Mouse (Mus musculus) C2C12 (cell line): Measurements from ENCODE around the gene Agap1.

Source experiments
- CEBPB ChIP-seq: IDR thresholded peaks from one replicate; pipeline ENCODE4 v1.6.1; 2011; ENCODE audit warnings: low read depth, mild to moderate bottlenecking, control low read depth, moderate library complexity
- CTCF ChIP-seq: IDR thresholded peaks from one replicate; pipeline ENCODE4 v1.5.1; 2011; ENCODE audit not compliant: control insufficient read depth, insufficient read depth, insufficient read length

- TF ChIP-seq CEBPB (no peak), CTCF (no peak)
Observed at GRCm38 (mm10) chr1:89621014-89621791, 166.6 kb downstream of the Agap1 start.
